Mouse (Mus musculus) kidney, adult 11 months (tissue): ENCODE results near the gene Ankfy1.
"Not testable (repeated sequence)": the region's sequence is repeated elsewhere in the genome, so short reads cannot be mapped to it uniquely, and the experiment has no call there.

Experiments
- DNase-seq: peaks from one replicate; pipeline ENCODE4 v3.0.0; 2022

The Ankfy1 gene

DNA sequence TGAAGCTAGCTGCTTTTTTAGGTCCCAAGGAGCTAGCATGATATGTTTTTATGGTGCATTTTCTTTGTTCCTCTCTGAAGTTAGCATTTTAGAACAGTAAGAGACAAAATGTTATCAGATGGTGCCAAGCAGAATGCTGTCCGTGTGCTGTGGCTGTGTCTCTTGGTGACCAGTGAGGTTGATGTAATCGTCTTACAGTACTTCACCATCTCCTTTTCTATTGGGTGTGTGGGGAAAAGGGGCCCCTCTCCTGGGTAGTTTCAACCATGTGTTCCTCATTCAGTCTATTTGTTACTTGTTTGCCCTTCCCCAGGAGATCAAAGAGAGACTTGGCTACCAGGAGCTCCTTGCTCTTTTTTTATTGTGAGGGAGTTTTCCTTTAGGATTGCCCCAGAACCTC, 33.4 kb downstream of the Ankfy1 start:
- DNase-seq: no peak

DNA sequence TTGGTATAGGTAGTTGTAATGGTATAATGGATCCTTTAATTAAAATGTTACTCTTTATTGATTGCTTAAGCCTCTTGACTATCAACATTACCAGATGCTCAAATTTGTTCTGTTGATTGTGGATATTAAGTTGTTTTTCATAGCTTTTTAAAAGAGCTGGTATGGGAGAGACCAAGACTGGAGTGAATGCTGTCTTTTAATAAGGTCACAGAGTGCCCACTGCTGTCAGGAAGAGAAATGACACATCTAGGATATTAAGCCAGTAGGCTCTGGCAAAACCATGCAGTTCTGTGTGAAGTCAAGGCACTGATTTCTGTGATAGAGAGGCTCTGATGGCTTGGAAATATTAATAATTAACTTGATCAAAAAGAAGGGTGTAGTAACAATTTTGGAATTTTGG, 34.1 kb downstream of the Ankfy1 start:
- DNase-seq: no peak

DNA sequence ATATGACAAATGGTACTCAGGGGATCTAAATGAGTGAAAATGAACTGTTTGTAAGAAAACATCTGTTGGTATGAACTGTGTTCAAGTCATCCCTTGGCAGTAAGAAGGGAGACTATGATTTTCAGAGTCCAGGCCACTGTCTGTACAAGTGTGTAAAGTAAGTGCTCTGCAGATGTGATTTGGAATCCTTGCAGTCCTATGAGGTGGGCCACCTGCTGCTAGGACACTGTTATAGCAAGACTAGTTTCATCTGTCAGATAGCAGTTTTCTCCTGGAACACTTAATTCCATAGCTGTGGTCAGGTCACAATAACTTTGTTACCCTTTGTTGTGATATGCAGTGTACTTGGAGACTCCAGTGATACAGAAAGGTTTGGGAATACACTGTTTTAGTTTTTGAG, 36.2 kb downstream of the Ankfy1 start:
- DNase-seq: no peak

- DNase-seq: no peak
These were observed 43.9 kb downstream of the Ankfy1 start for GRCm38 (mm10) chr11:72733736-72734135.

DNA sequence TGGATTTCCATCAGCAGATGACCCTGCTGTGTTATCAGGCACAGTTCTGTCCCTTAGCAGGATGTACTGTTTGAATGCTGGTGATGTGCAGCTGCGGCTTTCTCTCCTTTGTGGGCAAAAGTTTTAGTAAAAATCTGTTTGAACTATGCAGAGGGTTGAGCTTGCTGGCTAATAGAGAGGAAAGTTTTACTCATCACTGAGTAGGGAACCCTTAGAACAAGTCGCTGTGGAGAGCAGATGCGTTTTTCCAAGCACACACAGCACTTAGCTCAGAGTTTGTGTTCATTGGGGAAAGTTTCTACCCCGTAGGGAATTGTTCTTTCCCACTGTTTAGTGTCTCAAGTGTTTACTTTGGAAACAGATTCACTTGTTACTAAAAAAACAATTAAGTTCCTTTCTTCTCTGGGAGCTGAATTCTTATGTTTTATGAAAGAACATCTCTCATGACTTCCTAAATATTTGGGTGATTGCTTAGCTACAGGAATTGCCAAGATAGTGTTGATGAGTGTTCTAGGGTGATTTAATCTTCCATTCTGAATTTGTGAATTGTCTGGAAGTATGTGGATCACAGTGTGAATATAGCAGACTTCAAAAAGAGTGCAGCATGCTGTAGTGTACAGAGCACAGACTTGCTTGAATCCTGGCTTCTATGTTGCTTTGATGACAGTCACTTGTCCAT, 45.2 kb downstream of the Ankfy1 start:
- no peak for DNase-seq

GRCm38 (mm10) chr11:72735519-72735860, 45.7 kb downstream of the Ankfy1 start:
- DNase-seq: no peak

- no peak for DNase-seq
These were observed 46.5 kb downstream of the Ankfy1 start for GRCm38 (mm10) chr11:72736320-72736719.

DNA sequence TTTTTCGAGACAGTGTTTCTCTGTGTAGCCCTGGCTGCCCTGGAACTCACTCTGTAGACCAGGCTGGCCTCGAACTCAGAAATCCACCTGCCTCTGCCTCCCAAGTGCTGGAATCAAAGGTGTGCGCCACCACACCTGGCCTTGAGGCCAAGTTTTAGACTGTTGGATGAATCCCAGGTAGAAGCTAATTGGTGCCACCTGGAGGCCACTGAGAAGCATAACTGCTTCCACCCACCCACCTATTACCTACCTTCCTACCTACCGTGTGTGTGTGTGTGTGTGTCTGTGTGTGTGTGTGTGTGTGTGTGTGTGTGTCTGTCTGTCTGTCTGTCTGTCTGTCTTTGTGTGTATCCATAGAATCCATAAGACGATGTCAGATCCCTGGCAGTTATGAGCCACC, 47.7 kb downstream of the Ankfy1 start:
- not testable (repeated sequence) for DNase-seq

DNA sequence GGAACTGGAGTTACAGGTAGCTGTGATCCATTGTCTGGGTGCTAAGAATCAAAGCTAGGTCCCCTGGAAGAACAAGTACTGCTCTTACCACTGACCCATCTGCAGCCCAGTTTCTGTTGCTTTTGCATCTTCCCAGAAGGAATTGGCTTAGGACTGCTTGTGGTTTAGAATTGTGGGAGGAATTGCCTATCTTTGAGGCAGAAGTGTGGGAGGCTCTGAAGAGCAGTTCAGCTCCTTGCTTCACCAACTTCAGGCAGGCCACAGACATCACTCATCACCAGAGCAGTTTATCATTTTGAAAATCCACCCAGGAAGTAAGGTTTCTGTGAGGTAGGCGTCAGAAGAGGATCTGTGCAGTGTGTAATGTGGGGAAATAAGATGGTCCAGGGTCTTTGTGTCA, 49.2 kb downstream of the Ankfy1 start:
- DNase-seq: no peak

DNA sequence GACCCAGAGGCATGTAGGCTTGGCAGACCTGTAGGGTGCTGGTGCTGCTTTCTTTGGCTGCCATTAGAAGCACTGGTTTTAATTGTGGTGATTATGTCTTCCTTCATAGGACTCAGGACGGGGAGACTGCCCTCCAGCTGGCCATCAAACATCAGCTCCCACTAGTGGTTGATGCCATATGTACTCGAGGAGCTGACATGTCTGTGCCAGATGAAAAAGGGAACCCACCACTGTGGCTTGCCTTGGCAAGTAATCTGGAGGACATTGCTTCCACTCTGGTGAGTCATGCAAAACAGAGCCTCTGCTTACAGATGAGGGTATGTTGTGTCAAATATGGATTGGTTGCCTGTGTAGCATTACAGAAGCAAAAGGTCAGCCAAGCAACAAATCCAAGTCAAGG, 62.1 kb downstream of the Ankfy1 start:
- no peak for DNase-seq

GRCm38 (mm10) chr11:72758316-72758715, 68.5 kb downstream of the Ankfy1 start:
- DNase-seq: no peak

DNA sequence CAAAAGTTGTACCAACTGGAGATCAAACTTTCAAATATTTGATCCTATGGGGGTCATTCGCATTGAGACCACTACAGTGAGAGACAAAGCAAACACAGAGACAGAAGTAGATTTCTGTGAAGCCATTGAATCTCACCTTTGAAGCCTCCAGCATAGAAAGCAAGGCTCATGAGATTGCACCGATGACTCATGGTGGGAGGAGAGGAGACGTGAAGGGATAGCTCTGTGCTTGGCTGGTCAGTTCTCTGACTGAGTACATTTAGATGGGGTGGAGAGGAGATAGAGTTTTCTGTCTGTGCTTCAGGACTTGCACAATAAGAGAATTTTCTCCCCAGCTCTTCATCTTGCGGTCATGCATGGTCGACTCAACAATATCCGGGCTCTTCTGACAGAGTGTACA, 69.8 kb downstream of the Ankfy1 start:
- no peak for DNase-seq

DNA sequence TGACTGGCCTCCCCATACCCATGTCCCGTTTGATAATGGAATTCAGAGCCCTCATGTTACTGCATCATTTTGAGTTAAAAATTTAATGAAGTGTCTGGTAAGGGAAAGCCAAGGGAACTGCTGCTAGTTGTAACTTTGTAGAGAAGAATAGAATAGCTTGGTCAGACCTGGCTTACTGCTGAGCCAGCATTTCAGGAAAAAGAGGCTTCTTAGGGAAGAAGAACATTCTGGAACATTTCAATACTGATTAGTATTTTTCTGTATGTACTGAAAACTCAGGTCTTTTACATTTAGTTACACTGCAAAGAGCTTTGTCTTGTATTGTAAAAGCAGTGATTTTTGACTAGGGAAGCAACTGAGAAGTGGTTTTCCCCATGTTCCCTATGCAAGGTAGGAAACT, 71.0 kb downstream of the Ankfy1 start:
- DNase-seq: no peak

DNA sequence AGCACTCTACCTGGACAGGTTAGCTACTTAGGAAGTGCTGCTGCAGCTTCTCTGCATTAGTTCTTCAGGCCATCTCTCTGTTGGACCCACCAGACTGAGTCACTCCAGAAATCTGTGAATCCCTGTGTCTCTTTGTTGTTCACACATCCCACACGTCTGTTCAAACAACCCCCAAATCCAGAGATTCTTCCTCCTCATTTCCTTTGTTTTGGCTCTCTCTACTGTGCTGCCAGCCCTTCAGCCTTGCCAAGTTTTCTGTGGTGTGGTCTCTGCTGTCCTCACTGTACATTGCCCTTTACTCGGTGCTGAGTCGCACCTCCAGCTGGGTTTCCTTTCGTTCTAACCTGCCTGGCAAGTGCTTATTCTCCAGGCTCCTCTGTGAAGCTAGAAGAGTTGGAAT, 74.5 kb downstream of the Ankfy1 start:
- no peak for DNase-seq

- no peak for DNase-seq
These were observed 77.9 kb downstream of the Ankfy1 start for GRCm38 (mm10) chr11:72767716-72768115.

DNA sequence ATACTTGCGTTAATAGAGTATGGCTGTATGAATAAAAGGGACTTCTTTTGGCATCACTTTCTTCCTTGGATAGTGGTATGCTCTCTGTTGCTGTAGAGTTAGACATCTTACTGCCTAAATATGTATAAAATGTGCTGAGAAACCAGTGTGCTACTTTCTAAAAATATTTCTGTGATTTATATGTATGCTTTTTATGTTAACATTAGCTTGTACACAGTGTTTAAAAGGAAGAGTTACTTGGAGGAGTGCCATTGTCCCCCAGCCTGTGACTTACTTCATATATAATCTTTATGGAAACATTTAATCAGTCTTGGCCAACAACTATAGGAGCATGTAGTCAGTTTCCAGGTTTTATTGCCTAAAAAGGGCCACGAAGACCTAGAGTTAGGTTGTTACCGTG, 79.3 kb downstream of the Ankfy1 start:
- DNase-seq: no peak

GRCm38 (mm10) chr11:72770324-72770723, 80.5 kb downstream of the Ankfy1 start:
- no peak for DNase-seq

DNA sequence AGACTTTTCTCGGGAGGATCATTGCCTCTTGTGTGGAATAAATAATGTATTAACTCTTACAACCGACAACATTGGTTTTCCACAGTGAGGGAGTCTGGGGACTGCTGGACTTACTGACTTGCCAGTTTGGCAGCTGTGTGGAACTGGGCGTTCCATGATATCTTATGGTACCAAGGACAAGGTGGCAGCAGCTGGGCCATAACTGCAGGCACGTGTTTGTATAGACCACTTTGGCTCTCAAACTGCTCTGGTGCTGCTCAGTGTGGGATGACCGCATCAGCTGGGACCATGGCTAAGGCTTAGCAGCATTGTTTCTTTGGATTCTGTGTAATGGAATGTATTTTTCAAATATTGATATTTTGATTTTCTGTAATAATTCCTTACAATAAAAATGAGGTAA, 81.0 kb downstream of the Ankfy1 start:
- no peak for DNase-seq

GRCm38 (mm10) chr11:72771461-72771860, 81.7 kb downstream of the Ankfy1 start:
- DNase-seq: no peak

- not testable (repeated sequence) for DNase-seq
These were observed 82.8 kb downstream of the Ankfy1 start for GRCm38 (mm10) chr11:72772611-72773010.

- DNase-seq: no peak
These were observed 89.2 kb downstream of the Ankfy1 start for GRCm38 (mm10) chr11:72778957-72779356.

DNA sequence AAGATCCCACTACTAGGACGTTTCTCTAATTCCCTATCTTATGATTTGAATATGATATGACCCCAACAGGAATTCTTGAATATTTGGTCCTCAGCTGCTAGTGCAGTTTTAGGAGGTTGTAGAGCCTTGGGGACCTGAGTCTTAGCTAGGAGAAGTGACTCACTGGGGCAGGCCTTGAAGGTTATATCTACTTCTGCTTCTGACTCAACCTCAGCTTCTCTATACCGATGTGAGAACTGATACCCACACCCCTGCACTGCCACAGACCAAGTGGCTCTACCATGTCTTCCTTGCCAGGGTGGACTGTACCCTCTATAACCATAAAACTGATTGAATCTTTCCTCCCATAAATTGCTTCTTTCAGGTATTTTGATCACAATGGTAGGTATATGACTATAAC, 92.3 kb downstream of the Ankfy1 start:
- no peak for DNase-seq

DNA sequence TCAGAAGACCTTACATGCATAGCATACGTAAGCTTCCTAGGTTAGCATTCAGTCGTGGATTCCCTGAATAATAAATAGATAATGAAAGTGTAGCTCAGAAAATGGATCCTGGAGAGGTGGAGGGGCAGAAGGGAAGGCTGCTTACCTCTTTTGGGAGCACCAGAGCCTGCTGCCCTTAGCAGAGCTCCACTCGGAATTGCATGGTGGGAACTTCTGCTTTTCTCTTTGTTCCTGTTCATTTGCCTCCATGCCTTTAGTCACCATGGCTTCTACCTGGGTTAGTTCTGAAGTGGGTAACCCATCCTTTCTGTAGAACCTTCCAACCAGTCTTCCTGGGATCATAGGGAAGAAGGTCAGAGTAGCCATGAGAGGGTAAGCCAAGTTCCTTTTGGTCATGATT, 92.7 kb downstream of the Ankfy1 start:
- DNase-seq: no peak

DNA sequence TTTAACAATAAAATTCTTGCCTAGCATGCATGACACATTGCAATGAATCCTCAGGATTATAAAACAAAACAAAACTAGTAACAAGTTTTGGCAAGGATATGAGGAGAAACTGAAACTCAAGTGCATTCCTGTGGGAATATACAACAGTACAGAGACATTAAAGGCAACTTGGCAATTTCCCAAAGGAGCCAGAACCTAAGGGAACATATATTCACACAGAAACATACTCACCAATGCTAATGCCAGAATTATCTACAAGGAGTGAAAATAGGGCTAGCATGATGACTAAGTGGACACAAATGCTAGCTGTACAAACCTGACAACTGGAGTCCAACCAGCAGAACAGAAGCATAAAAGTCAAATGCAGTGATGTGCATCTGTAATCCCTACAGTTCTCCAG, 102.2 kb downstream of the Ankfy1 start:
- no peak for DNase-seq

- DNase-seq: no peak
These were observed 105.3 kb downstream of the Ankfy1 start for GRCm38 (mm10) chr11:72795149-72795454.
